Mouse (Mus musculus) c-Kit-positive CD71-positive TER-119-negative erythroid progenitor cells, embryonic 14.5 days (primary cell): ENCODE measurements around the gene Mamld1.

Experiments used
- DNase-seq: peaks from one replicate; pipeline ENCODE4 v3.0.0-alpha.2; 2013; ENCODE audit warnings: low read depth

The Mamld1 gene

GRCm38 (mm10) chrX:71141390-71141789, 91.3 kb downstream of the Mamld1 start:
- DNase-seq: no peak

- no peak for DNase-seq
These were observed 99.5 kb downstream of the Mamld1 start for GRCm38 (mm10) chrX:71149441-71150050.

DNA sequence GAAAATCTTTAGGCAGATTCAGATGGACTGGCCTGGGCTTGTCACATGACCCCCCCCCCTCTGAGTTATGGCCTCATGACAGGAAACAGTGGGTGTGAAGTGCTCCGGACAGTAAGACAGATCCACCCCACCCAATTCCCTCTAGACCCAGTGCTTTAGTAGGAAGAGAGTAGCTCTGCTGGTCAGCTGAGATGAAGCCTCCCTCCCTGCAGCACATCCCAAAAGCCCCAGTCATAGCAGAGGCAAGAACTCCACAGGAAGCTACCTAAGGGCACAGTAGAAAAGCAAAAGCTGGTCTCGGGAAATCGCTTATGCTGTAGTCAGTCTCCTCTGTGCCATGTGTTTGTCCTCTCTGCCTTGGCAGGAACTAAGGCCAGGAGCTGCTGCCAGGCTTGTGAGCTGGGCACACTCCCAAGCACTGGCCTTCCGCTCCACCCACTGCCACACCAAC, 100.5 kb downstream of the Mamld1 start:
- no peak for DNase-seq

GRCm38 (mm10) chrX:71181526-71181925, 131.5 kb downstream of the Mamld1 start:
- no peak for DNase-seq

- DNase-seq: no peak
These were observed 133.6 kb downstream of the Mamld1 start for GRCm38 (mm10) chrX:71183671-71184070.

DNA sequence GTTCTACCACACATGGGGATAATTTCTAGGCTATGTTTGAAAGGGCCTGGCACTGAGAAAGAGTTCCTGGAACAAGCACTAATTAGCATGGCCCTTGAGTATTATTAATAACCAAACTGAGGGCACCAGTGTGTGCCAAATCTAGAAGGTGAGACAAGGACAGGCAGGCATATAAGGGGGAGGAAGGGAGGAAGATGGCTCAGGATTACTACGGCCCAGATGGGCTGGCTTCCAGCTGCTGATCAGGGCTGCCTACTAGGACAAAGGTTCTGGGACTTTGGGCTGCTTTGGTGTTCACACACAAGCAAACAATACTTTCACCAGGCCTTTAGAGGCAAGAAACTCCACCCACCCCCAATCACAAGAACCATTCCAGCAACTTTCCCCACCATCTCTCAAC, 136.3 kb downstream of the Mamld1 start:
- DNase-seq: no peak

DNA sequence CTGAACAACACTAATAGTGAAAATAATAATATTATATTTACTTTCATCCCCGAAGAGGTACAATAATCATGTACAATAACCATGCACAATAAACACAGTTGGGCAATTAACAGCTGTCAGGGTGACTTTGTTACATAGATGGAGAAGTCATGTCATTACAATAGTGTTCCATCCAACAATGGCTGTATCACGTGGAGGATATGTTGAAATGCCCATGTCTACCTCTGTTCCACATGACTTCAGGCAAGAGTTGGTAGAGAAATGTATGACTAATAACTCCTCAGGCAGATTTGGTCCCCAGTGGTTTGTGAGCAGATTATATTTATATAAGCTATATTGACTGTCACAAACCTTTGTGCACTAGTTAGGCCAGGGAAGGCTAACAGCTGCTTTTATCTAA, 154.7 kb downstream of the Mamld1 start:
- no peak for DNase-seq
